Mouse (Mus musculus): Measurements from ENCODE around the gene Arhgef3.

GRCm38 (mm10) chr14:27228288-27228687, 113.6 kb downstream of the Arhgef3 start:
- TF ChIP-seq CTCF (IDR thresholded peaks at IDR 0.05; ENCODE audit: low read depth) (no peak), EP300 (IDR thresholded peaks at IDR 0.05; ENCODE audit: low read depth) (no peak)
